Mouse (Mus musculus): ENCODE measurements around the gene Tmem86a. TPM values are rescaled to one million over a fixed set of nuclear protein-coding genes. Genes with fewer than 3 reads are reported as not detected.

Tmem86a gene
- total and polyA plus RNA-seq, 3 experiments: 0.30 to 2.0 (median 0.82) TPM

DNA sequence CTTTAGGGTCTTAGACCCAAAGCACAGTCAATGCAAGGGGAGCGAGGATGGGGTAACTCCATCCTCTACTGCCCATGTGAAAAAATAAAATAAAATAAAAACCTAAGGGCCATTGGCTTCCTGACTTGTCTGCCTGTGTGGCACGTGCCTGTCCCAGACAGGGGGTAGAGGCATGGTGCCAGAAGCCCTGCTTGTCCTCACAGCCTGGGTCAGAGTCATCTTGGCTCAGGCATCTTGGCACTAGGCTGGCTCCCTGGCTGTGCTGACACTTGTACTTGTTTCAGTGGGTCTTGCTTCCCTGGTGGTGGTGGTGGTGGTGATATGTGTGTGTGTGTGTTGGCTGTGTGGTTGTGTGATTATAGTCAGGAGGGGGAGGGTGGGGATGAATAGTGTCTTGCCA, 4.3 kb downstream of the Tmem86a start:
- no peak overlapping the region for H3K4me2 ChIP-seq (ENCODE audit: insufficient read depth, low read depth, poor library complexity, severe bottlenecking)
- in situ Hi-C loops (cut with MboI; ENCODE audit: low pct_ligation_motif_present, low pct_unique_long_range_greater_than_20kb, low sequenced_read_pairs) (no loop called here), dilution Hi-C loops (cut with MboI; ENCODE audit: extremely low pct_ligation_motif_present, extremely low pct_unique_long_range_greater_than_20kb, low sequenced_read_pairs) (no loop called here)
- H3K27me3 ChIP-seq (replicated peaks): peaks cover 3% of the 10 kb centered on the region
- no peak for DNase-seq (ENCODE audit: extremely low read depth)
- H3K9ac ChIP-seq (ENCODE audit: insufficient read depth, low read depth): no peak overlapping the region
- no peaks in the 10 kb centered on the region for H3K9me3 ChIP-seq (replicated peaks; ENCODE audit: low read length)
- H3K27ac ChIP-seq (ENCODE audit: insufficient read depth, low read depth): no peak overlapping the region
- H3K4me1 ChIP-seq (ENCODE audit: control insufficient read depth in 1 of 2, insufficient read depth in 2 of 2): peaks cover 22 to 44% of the 10 kb centered on the region in 2 experiments
- H3K4me3 ChIP-seq (replicated peaks in 1 of 3; ENCODE audit: low read depth in 2 of 3, low read length in 2 of 3, poor library complexity in 1 of 3): no peak overlapping the region
- no peaks in the 10 kb centered on the region for H3K79me2 ChIP-seq (replicated peaks; ENCODE audit: control insufficient read depth, extremely low read depth, insufficient read depth, poor library complexity, severe bottlenecking)
- no peak for TF ChIP-seq UBTF (IDR thresholded peaks at IDR 0.05; ENCODE audit: low read depth, low read length)
- TF ChIP-seq MAFK (IDR thresholded peaks at IDR 0.05; ENCODE audit: insufficient replicate concordance, low read length): no peak
- no peak for TF ChIP-seq RAD21 (IDR thresholded peaks at IDR 0.05; ENCODE audit: low read depth, low read length)
- TF ChIP-seq ZNF384 (IDR thresholded peaks at IDR 0.05; ENCODE audit: low read depth, low read length): no peak
- TF ChIP-seq CHD2 (IDR thresholded peaks at IDR 0.05; ENCODE audit: low read length): no peak
- no peak for TF ChIP-seq MYC (IDR thresholded peaks at IDR 0.05; ENCODE audit: low read depth, low read length)
- H3K36me3 ChIP-seq (replicated peaks in 1 of 2; ENCODE audit: control insufficient read depth in 1 of 2, insufficient read depth in 1 of 2, low read length in 1 of 2): peaks cover 0 to 8% of the 10 kb centered on the region in 2 experiments

DNA sequence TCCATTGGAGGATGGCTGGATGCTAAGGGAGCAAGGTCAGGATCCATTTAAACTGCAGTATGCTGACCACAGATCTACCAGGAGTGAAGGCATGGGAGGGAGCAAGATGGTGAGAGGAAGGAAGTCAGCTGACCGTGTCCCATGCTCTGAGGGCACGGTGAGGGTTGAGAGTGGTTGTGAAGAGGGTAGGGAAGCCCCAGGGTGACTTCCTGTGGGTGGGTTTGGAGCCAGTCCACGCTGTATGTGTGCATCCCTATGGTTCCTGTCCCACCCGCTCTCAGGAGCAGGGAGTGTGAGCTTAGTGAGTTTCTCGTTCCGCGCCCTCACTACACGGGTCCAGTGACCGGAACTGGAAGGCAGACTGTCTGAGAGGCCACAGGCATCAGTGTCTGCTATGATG, 5.3 kb downstream of the Tmem86a start:
- dilution Hi-C loops (cut with MboI; ENCODE audit: extremely low pct_ligation_motif_present, extremely low pct_unique_long_range_greater_than_20kb, low sequenced_read_pairs) (no loop called here), in situ Hi-C loops (cut with MboI; ENCODE audit: low pct_ligation_motif_present, low pct_unique_long_range_greater_than_20kb, low sequenced_read_pairs) (no loop called here)
- H3K4me2 ChIP-seq (ENCODE audit: insufficient read depth, low read depth, poor library complexity, severe bottlenecking): no peak overlapping the region
- peaks cover 0 to 8% of the 10 kb centered on the region in 2 experiments for H3K36me3 ChIP-seq (replicated peaks in 1 of 2; ENCODE audit: control insufficient read depth in 1 of 2, insufficient read depth in 1 of 2, low read length in 1 of 2)
- no peaks in the 10 kb centered on the region for H3K79me2 ChIP-seq (replicated peaks; ENCODE audit: control insufficient read depth, extremely low read depth, insufficient read depth, poor library complexity, severe bottlenecking)
- no peak overlapping the region for H3K9ac ChIP-seq (ENCODE audit: insufficient read depth, low read depth)
- H3K4me3 ChIP-seq (replicated peaks in 1 of 3; ENCODE audit: low read depth in 2 of 3, low read length in 2 of 3, poor library complexity in 1 of 3): no peak overlapping the region
- H3K27me3 ChIP-seq (replicated peaks): no peaks in the 10 kb centered on the region
- no peak for TF ChIP-seq MYC (IDR thresholded peaks at IDR 0.05; ENCODE audit: low read depth, low read length)
- no peaks in the 10 kb centered on the region for H3K9me3 ChIP-seq (replicated peaks; ENCODE audit: low read length)
- no peak for DNase-seq (ENCODE audit: extremely low read depth)
- no peak overlapping the region for H3K27ac ChIP-seq (ENCODE audit: insufficient read depth, low read depth)
- peaks cover 20 to 43% of the 10 kb centered on the region in 2 experiments for H3K4me1 ChIP-seq (ENCODE audit: control insufficient read depth in 1 of 2, insufficient read depth in 2 of 2)

GRCm38 (mm10) chr7:47056273-47056672, 5.9 kb downstream of the Tmem86a start:
- Histone ChIP-seq H3K4me2 (ENCODE audit: insufficient read depth, low read depth, poor library complexity, severe bottlenecking) (no peak overlapping the region), H3K4me1 (ENCODE audit: control insufficient read depth in 1 of 2, insufficient read depth in 2 of 2) (peaks cover 18 to 38% of the 10 kb centered on the region in 2 experiments), H3K4me3 (replicated peaks in 1 of 3; ENCODE audit: low read depth in 2 of 3, low read length in 2 of 3, poor library complexity in 1 of 3) (no peak overlapping the region), H3K79me2 (replicated peaks; ENCODE audit: control insufficient read depth, extremely low read depth, insufficient read depth, poor library complexity, severe bottlenecking) (no peaks in the 10 kb centered on the region), H3K27ac (ENCODE audit: insufficient read depth, low read depth) (no peak overlapping the region), H3K9me3 (replicated peaks; ENCODE audit: low read length) (no peaks in the 10 kb centered on the region), H3K27me3 (replicated peaks) (no peaks in the 10 kb centered on the region), H3K9ac (ENCODE audit: insufficient read depth, low read depth) (no peak overlapping the region), H3K36me3 (replicated peaks in 1 of 2; ENCODE audit: control insufficient read depth in 1 of 2, insufficient read depth in 1 of 2, low read length in 1 of 2) (peaks cover 0 to 8% of the 10 kb centered on the region in 2 experiments)
- no peak for DNase-seq (ENCODE audit: extremely low read depth)
- TF ChIP-seq MAFK (IDR thresholded peaks at IDR 0.05; ENCODE audit: insufficient replicate concordance, low read length): no peak
- no peak for TF ChIP-seq MAZ (IDR thresholded peaks at IDR 0.05; ENCODE audit: low read depth, low read length)
- no peak for TF ChIP-seq SMC3 (IDR thresholded peaks at IDR 0.05; ENCODE audit: low read depth, low read length)
- no peak for TF ChIP-seq JUN (IDR thresholded peaks at IDR 0.05; ENCODE audit: insufficient read depth, low read depth, low read length)
- TF ChIP-seq CTCF (conservative IDR thresholded peaks at IDR 0.05 in 1 of 2, IDR thresholded peaks at IDR 0.05 in 1 of 2; ENCODE audit: low read depth in 2 of 2, low read length in 2 of 2): no peak
- no peak for TF ChIP-seq POLR2AphosphoS2 (IDR thresholded peaks at IDR 0.05; ENCODE audit: low read depth, low read length)
- no peak for TF ChIP-seq PAX5 (IDR thresholded peaks at IDR 0.05; ENCODE audit: low read length)
- TF ChIP-seq SIN3A (IDR thresholded peaks at IDR 0.05; ENCODE audit: low read length): no peak
- no peak for TF ChIP-seq JUND (conservative IDR thresholded peaks at IDR 0.05; ENCODE audit: low read depth, low read length)
- no peak for TF ChIP-seq E2F4 (IDR thresholded peaks at IDR 0.05; ENCODE audit: insufficient replicate concordance, low read depth, low read length)
- dilution Hi-C loops (cut with MboI; ENCODE audit: extremely low pct_ligation_motif_present, extremely low pct_unique_long_range_greater_than_20kb, low sequenced_read_pairs) (no loop called here), in situ Hi-C loops (cut with MboI; ENCODE audit: low pct_ligation_motif_present, low pct_unique_long_range_greater_than_20kb, low sequenced_read_pairs) (no loop called here)

All from CH12.LX (cell line).